Mouse (Mus musculus) gonadal fat pad, adult 2 months (tissue): Measurements from ENCODE around the gene Msmp. TPM values are rescaled to one million over a fixed set of nuclear protein-coding genes. Genes with fewer than 3 reads are reported as not detected.

Experiments
- polyA plus RNA-seq: library from polyadenylated mRNA; depleted of rRNA; stranded (reverse); fragments of >200 nt; gene quantifications from 2 replicates; pipeline ENCODE4 v1.2.3, GENCODE M21; 2012; rRNA removed

The Msmp gene
- polyA plus RNA-seq, 1 experiment = 2.0 TPM

Other genes with a start within 250 kb of the Msmp start
- 14.5 and 16.1 TPM in 2 replicates for gene Rusc2, start 202.5 kb downstream of the Msmp start, polyA plus RNA-seq
- gene Fam166b, start 155.4 kb downstream of the Msmp start, polyA plus RNA-seq = 3.4 and 4.4 TPM in 2 replicates
- 64.6 and 65.6 TPM in 2 replicates for gene Tesk1, start 142.6 kb downstream of the Msmp start, polyA plus RNA-seq
- 3.5 and 3.8 TPM in 2 replicates for gene Cd72, start 129.9 kb downstream of the Msmp start, polyA plus RNA-seq
- 0.14 TPM in 1 of 2 replicates, not detected in the other for gene Sit1, start 100.8 kb downstream of the Msmp start, polyA plus RNA-seq
- gene Ccdc107, start 91.6 kb downstream of the Msmp start, polyA plus RNA-seq = 184 and 241 TPM in 2 replicates
- 3.4 and 3.5 TPM in 2 replicates for gene Arhgef39, start 84.8 kb downstream of the Msmp start, polyA plus RNA-seq
- gene Car9, start 77.5 kb downstream of the Msmp start, polyA plus RNA-seq = 0.22 and 0.36 TPM in 2 replicates
- 85.8 and 88.1 TPM in 2 replicates for gene Tpm2, start 60.7 kb downstream of the Msmp start, polyA plus RNA-seq
- gene Creb3, start 22.2 kb downstream of the Msmp start, polyA plus RNA-seq = 58.2 and 96.1 TPM in 2 replicates
- gene Tln1, start 21.8 kb downstream of the Msmp start, polyA plus RNA-seq = 88.5 and 105 TPM in 2 replicates
- 59.3 and 74.6 TPM in 2 replicates for gene Rgp1, start 5.8 kb downstream of the Msmp start, polyA plus RNA-seq
- gene Gba2, start 5.6 kb downstream of the Msmp start, polyA plus RNA-seq = 17.9 and 23.9 TPM in 2 replicates
- gene Npr2, start 47.4 kb upstream of the Msmp start, polyA plus RNA-seq = 34.7 and 35.4 TPM in 2 replicates
- gene Spag8, start 69.1 kb upstream of the Msmp start, polyA plus RNA-seq = 3.9 and 4.7 TPM in 2 replicates
- gene Hint2, start 72.0 kb upstream of the Msmp start, polyA plus RNA-seq = 120 and 130 TPM in 2 replicates
- gene Tmem8b, start 84.5 kb upstream of the Msmp start, polyA plus RNA-seq = 9.8 and 13.6 TPM in 2 replicates
- gene Fam221b, start 84.7 kb upstream of the Msmp start, polyA plus RNA-seq = 0.50 and 0.77 TPM in 2 replicates
- gene Olfr70, start 116.3 kb upstream of the Msmp start, polyA plus RNA-seq = not detected in 2 replicates
- not detected in 2 replicates for gene Olfr71, start 125.8 kb upstream of the Msmp start, polyA plus RNA-seq
- 16.2 and 23.7 TPM in 2 replicates for gene Hrct1, start 142.7 kb upstream of the Msmp start, polyA plus RNA-seq
- 6.4 and 8.3 TPM in 2 replicates for gene Spaar, start 145.5 kb upstream of the Msmp start, polyA plus RNA-seq
- not detected in 2 replicates for gene Olfr159, start 186.5 kb upstream of the Msmp start, polyA plus RNA-seq
- not detected in 2 replicates for gene Olfr156, start 239.4 kb upstream of the Msmp start, polyA plus RNA-seq